Mouse (Mus musculus) erythroblast, adult 5-6 weeks (primary cell): Measurements from ENCODE around the gene Armc12. TPM values are rescaled to one million over a fixed set of nuclear protein-coding genes. Genes with fewer than 3 reads are reported as not detected.
"Not testable (repeated sequence)": the region's sequence is repeated elsewhere in the genome, so short reads cannot be mapped to it uniquely, and the experiment has no call there.

Experiments
- ATAC-seq: replicated peaks from 2 replicates; pipeline ENCODE4 v1.8.0; 2016; ENCODE audit warnings: moderate number of reproducible peaks, mild to moderate bottlenecking, moderate TSS enrichment, inconsistent platforms; ENCODE audit not compliant: poor library complexity, low FRiP score, severe bottlenecking
- total RNA-seq, 2 experiments: library from RNA; stranded (forward) in 1 of 2; stranded (reverse) in 1 of 2; fragments of 150-400 nt in 1 of 2; fragments of 200-764, 138-1000 nt in 1 of 2; gene quantifications; 2 replicates each; pipeline versions ENCODE4 v1.2.3 to v1.2.4; 2015 to 2017; ENCODE audit warnings: low replicate concordance in 2 of 2

Armc12 gene
- total RNA-seq, 2 experiments from 2014 or later: not detected

DNA sequence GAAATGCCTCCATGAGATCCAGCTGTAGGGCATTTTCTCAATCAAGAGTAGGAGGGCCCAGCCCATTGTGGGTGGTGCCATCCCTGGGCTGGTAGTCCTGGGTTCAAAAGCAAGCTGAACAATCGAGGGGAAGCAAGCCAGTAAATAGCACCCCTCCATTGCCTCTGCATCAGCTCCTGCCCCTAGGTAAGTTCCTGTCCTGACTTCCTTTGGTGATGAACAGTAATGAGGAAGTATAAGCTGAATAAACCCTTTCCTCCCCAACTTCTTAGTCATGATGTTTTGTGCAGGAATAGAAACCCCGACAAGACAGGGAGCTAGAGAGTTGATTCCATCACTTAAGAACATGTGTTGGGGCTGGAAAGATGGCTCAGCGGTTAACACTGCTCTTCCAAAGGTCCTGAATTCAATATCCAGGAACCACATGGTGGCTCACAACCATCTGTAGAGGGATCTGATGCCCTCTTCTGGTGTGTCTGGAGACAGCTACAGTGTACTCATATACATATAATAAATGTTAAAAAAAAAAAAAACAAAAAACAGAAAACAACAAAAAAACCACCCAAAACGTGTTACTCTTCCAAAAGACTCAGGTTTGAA, 5.7 kb upstream of the Armc12 start:
- no peak for ATAC-seq

DNA sequence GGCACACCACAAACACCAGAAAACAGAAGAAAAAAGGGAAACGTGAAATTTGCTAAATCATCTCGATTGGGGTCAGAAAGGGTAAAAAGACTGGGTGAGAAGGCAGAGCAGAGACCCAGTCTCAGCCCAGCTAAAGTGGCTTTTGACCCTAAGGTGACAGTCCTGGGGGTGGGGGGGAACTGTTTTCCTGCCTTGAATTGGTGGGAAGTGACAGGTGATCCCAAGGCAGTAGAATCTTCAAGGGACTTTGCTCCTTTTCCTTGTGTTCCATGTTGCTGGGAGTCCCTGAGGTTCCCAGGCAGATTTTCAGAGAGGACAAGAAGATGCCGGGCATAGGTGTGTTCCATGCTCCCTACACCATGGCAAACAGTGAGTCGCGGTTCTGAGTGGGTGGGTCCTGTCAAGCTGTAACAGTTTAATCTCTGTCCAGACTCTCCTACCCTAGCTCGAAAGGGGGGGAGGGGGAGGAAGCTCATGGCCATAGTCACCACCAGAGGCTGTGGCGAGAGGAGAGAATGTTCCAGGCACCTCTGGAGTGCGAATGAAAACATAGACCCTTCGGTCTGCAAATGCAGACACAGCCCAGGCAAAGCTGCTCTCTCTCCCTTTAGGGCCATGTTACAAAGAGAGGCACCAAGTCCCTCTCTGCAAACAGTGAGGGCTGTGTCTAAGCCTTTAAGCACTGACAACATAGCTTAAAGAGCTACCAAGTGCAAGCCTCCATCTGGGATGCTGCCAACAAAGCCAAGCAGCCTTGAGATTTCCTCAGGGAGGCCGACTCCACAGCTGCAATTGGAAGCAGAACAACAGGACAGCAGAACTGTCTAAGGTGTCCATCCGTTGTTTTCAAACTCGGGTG, 3.2 kb upstream of the Armc12 start:
- ATAC-seq: 0 out of 2 replicates have a peak, but pooled peaks have one; percentile 19

- peak; percentile 68; the same call in 1 of the 2 replicates for ATAC-seq
Observed at GRCm38 (mm10) chr17:28528043-28528351, 2.6 kb upstream of the Armc12 start.

DNA sequence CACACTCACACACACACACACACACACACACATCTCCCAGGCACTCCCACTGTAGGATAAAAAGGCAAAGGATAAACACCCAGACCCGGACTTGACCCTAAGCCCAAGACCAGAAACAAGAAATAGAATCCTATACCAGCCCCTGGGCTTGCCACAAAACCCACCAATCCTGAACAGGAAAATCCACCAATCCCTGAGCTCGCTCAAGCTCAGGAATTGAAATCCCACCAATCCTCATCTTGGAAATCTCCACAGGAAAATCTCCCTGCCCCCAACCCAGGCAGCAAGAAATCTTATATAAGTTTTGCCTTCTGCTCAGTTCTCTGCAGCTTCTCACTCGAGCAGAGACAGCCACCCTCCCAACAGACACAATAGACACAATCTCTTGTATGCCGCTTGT, 1.5 kb upstream of the Armc12 start:
- no peak for ATAC-seq

DNA sequence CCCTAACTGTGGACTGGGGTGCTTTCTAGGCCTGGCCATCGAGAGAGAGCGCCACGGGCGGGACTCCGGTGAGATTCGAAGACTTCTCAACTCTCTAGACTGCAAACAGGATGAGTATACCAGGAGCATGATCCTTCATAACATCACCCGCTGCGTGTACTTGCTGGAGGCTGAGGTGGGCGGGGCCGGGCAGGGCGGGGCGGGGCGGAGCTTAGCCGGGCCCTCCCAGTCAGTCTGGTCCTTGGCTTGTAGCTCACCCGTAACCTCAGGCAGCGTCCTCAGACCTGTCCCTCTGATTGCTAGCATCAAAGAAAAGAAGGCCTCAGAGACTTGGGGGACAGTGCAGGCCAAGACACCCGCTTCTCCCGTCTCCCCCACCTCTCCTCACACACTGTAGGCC, 1.3 kb downstream of the Armc12 start:
- ATAC-seq: no peak

DNA sequence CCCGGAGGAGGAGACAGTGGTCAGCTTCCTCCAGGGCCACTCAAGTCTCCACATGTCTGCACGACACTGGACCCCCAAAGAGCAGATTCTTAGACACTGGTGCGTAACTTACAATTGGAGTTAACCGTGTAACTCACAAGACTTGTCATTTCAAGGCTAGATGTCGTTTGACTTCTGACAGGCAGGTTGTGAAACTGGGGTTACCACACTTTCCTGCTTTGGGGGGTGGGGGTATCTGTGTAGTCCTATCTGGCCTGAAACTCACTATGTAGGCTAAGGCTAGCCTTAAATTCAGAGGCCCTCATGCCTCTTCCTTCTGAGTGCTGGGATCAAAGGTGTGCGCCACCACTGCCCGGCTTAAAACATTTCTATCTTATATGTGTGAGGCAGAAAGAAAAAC, 2.0 kb downstream of the Armc12 start:
- ATAC-seq: no peak

- ATAC-seq: no peak
Observed at GRCm38 (mm10) chr17:28533327-28533726, 2.7 kb downstream of the Armc12 start.

DNA sequence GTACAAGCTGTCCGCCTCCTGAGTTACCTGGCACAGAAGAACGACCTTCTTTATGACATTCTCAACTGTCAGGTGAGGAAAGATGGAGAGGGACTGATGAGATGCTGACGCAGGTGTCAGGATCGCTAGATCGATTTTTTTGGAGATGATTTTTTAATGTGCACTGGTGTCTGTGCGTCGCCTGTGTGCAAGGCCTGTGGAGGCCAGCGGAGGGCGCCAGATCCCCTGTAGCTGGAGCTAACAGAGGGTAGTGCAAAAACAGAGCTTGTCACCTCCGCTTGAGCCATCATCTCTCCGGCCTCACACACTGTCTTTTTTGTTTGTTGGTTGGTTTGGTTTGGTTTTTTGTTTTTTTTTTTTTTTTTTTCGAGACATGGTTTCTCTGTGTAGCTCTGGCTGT, 7.3 kb downstream of the Armc12 start:
- no peak for ATAC-seq

DNA sequence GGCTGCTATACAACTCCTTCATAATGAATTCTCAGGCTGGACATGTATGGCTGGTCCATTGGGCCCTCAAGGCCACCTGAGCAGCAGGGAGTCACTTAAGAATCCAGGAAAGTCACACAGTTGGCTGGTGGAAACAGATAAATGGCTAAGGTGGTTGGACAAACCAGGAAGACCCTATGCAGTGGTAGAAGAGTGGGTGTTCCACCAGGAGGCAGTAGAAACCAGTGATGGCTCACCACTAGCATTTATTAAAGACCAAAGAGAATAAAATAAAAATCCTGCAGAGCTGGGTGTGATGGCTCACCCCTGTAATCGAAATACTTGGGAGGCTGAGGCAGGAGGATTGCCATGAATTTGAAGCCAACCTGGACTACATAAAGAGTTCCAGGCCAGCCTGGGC, 16.3 kb downstream of the Armc12 start:
- ATAC-seq: no peak

GRCm38 (mm10) chr17:28548550-28548949, 17.9 kb downstream of the Armc12 start:
- no peak for ATAC-seq

- ATAC-seq: no peak
Observed at GRCm38 (mm10) chr17:28549111-28549510, 18.5 kb downstream of the Armc12 start, which contains the start of gene Clpsl2. TSS of gene Clpsl2 (plus strand) at chr17:28549411.

GRCm38 (mm10) chr17:28553040-28553793, 22.6 kb downstream of the Armc12 start:
- no peak for ATAC-seq

DNA sequence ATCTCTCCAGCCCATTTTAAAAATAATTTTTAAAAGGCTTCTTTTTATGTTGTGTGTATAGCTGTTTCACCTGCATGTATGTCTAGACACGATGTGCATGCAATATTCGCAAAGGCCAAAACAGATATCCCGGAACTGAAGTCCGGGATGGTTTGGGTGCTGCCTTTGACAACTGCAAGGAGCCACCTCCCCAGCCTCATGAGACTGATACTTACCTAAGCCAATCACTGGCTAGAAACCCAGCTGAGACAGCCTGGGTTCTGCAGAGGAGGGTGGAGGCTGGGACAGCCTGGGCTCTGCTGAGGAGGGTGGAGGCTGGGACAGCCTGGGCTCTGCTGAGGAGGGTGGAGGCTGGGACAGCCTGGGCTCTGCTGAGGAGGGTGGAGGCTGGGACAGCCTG, 23.4 kb downstream of the Armc12 start:
- ATAC-seq: not testable (repeated sequence)

DNA sequence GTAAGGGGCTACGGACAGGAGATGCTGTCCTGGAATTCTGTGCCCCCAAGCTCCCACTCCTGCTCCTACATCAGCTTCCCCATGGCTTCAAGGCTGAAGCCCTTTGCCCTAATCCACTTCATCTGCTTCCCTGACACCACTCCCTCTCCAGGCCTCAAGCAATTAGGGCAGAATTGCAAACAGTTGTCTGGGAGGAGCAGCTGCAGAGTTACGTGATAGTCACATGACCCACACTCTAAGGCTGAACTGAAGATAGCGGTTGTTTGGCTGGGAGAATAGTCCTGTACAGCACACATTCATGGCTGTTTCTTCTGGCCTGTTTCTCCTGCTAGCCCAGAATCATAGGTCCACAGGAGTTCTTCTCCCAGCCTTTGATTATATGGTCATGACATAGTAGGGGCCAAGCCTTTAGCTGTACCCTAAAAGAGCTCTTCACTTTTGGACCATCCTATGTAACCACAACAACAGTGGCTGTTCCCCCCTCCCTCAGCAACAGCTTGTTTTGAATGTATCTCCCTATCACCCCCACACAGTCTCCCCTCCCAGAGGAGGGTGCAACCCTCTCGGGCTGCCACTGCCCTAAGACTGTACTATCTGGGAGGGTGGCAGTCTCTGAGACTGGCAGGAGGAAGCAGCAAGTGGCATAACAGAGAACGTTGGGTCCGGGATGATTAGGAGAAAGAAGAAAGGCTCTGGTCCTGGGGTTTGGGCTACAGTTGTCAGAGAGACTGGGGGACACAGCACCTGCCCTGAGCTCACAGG, 26.2 kb downstream of the Armc12 start:
- peak; percentile 58 for ATAC-seq

GRCm38 (mm10) chr17:28557772-28558171, 27.2 kb downstream of the Armc12 start:
- no peak for ATAC-seq

DNA sequence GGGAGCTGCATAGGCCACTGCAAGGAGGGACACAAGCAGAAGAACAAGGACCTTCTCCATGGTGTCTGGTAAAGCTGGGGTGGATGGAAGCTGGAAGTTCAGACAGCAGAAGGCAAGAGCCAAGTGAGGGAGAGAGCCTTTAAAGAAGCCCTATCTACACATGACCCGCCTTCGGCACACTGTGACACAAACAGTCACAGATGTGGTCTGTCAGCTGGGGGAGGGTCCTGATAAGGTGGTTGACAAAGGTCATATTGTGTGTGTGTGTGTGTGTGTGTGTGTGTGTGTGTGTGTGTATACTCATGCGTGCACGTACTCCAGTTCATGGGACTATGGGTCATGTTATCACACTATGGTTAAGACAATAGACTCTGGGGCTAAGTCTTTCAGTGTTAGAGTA, 30.0 kb downstream of the Armc12 start, which contains the start of gene Clps:
TSS of gene Clps (minus strand) at position 169 of the 400 bp plus-strand sequence.
- no peak for ATAC-seq

GRCm38 (mm10) chr17:28561613-28562012, 31.0 kb downstream of the Armc12 start:
- no peak for ATAC-seq

- no peak for ATAC-seq
Observed at GRCm38 (mm10) chr17:28565181-28565580, 34.6 kb downstream of the Armc12 start.

DNA sequence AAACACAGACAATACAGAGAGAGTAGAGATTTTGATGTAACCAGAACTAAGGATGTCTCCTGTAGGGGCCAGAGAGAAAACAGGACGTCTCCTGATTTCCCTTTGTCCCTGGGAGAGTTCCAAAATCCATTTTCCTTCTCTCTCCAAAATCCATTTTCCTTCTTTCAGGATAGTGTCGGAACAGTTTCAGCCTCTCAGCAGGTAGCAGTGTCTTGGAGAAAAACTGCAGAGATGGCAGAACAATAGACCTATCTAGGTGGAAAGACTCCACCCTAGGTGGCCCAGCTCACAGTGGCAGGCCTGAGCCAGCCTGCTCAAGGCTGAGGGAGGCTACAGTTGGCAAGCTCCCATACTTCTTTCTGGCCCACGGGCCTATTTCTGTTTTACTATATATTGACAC, 36.9 kb downstream of the Armc12 start:
- no peak for ATAC-seq

- ATAC-seq: no peak
Observed at GRCm38 (mm10) chr17:28571868-28572267, 41.3 kb downstream of the Armc12 start.
